Mouse (Mus musculus): ENCODE results near the gene Gm49392. TPM values are rescaled to one million over a fixed set of nuclear protein-coding genes. Genes with fewer than 3 reads are reported as not detected.

Gene Gm49392
- polyA plus RNA-seq, 1 experiment from 2014 or later = not detected

DNA sequence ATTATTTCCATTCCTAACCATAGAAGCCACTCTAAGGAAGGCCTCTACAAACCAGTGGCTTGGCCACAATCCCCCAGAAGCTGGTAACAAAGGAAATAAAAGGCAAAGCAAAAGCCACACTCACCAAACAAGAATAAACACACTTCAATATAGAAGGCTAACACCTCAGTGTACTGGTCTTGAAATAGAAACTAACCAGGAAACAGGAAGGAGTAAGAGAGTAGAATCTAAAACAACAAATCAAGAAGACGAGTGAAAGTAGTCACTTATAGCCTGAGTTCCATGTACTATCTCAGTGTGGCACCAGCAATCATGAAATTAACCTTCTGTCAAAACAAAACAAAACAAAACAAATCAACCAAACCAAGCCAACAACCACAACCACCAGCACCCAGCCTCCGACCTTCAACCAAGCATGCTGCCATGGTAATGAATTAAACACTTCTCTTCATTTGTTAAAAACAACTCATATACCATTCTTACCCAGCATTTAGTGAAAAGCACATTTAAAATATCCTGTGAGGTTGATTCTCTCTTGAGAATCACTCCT lies 57.3 kb downstream of the Gm49392 start:
- Histone ChIP-seq H3K4me1 (replicated peaks; ENCODE audit: control insufficient read depth, insufficient read depth, low read length) (no peaks in the 10 kb centered on the region), H3K27ac (ENCODE audit: low read depth, low read length) (no peak overlapping the region), H3K9me3 (ENCODE audit: control insufficient read depth) (no peaks in the 10 kb centered on the region), H3K4me3 (ENCODE audit: low read depth, low read length) (no peak overlapping the region), H3K4me2 (replicated peaks; ENCODE audit: low read depth) (no peak overlapping the region), H3K27me3 (replicated peaks; ENCODE audit: control insufficient read depth, insufficient read depth, low read length) (no peaks in the 10 kb centered on the region), H3K36me3 (ENCODE audit: control insufficient read depth, insufficient read depth) (no peaks in the 10 kb centered on the region), H3K9ac (ENCODE audit: low read depth, low read length) (no peak overlapping the region)
- WGBS = 58% methylated on average over 2 of the region's 2 CpGs
- TF ChIP-seq CTCF (IDR thresholded peaks at IDR 0.05; ENCODE audit: low read depth) = no peak
- ATAC-seq = no peak

DNA sequence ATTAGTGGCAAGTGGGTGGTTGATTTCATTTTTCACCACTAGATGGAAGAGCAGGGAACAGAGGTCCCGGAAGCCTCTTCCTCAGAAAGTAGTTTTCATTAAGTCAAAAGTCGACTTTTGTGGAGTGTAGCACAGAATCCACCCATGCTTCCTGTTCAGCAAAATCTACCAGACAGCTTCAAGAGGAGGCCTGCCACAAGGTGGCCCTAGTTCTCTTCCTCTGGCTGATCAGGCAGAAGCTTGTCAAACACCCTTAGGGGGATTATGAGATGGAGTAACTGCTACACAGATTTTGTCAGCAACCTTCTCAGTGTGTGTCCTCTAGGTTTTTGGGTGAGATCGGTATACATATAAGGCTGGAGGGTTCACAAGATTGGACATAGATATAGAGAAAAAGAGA lies 70.6 kb downstream of the Gm49392 start:
- no peak for ATAC-seq

DNA sequence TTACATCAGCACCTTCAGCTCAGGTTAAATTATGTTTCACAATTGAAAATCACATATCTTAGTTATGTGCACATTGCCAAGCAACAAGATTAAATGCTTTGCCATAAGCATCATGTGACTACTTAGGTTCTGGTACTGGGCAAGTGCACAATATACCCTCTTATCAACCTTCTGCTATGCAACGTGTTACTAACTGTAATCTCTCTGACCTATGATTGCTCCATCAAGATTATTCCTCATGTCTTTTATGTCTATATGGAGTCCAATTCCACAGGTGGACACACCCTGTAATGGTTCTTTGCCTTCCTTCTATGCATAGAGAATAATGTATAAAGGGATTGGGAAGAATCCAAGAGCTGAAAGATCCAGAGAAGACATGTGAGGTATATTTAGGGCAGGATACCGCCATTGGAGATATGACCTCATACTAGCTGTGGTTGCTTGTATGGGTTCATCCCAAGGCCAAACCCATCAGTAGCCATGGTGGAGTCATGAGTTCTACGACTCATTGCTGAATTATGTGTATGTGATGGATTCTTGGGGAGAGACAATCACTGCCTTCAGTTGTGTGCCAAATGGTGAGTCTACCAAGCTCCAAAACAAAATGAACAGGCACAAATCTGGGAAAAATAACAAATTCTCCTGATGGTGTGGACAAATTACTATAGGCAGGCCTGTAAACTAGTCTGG lies 76.1 kb downstream of the Gm49392 start:
- no peaks in the 10 kb centered on the region for H3K9me3 ChIP-seq (ENCODE audit: control insufficient read depth)
- no peak for TF ChIP-seq CTCF (IDR thresholded peaks at IDR 0.05; ENCODE audit: low read depth)
- no peak overlapping the region for H3K9ac ChIP-seq (ENCODE audit: low read depth, low read length)
- peak; percentile 68; the same call in 1 of the 2 replicates for ATAC-seq
- H3K4me1 ChIP-seq (replicated peaks; ENCODE audit: control insufficient read depth, insufficient read depth, low read length) = no peaks in the 10 kb centered on the region
- H3K4me3 ChIP-seq (ENCODE audit: low read depth, low read length) = no peak overlapping the region
- WGBS = 50% methylated on average over 3 of the region's 3 CpGs
- no peaks in the 10 kb centered on the region for H3K36me3 ChIP-seq (ENCODE audit: control insufficient read depth, insufficient read depth)
- no peak overlapping the region for H3K4me2 ChIP-seq (replicated peaks; ENCODE audit: low read depth)
- no peaks in the 10 kb centered on the region for H3K27me3 ChIP-seq (replicated peaks; ENCODE audit: control insufficient read depth, insufficient read depth, low read length)
- H3K27ac ChIP-seq (ENCODE audit: low read depth, low read length) = no peak overlapping the region

More for the DNA sequence above, 70.6 kb downstream of the Gm49392 start:
- no peak overlapping the region for H3K9ac ChIP-seq (ENCODE audit: low read depth, low read length)
- 52% methylated on average over 3 of the region's 3 CpGs for WGBS
- H3K36me3 ChIP-seq (ENCODE audit: control insufficient read depth, insufficient read depth) = no peaks in the 10 kb centered on the region
- no peaks in the 10 kb centered on the region for H3K4me1 ChIP-seq (replicated peaks; ENCODE audit: control insufficient read depth, insufficient read depth, low read length)
- no peak overlapping the region for H3K27ac ChIP-seq (ENCODE audit: low read depth, low read length)
- no peaks in the 10 kb centered on the region for H3K27me3 ChIP-seq (replicated peaks; ENCODE audit: control insufficient read depth, insufficient read depth, low read length)
- no peak overlapping the region for H3K4me2 ChIP-seq (replicated peaks; ENCODE audit: low read depth)
- TF ChIP-seq CTCF (IDR thresholded peaks at IDR 0.05; ENCODE audit: low read depth) = peak; percentile 62
- no peak overlapping the region for H3K4me3 ChIP-seq (ENCODE audit: low read depth, low read length)
- no peaks in the 10 kb centered on the region for H3K9me3 ChIP-seq (ENCODE audit: control insufficient read depth)

DNA sequence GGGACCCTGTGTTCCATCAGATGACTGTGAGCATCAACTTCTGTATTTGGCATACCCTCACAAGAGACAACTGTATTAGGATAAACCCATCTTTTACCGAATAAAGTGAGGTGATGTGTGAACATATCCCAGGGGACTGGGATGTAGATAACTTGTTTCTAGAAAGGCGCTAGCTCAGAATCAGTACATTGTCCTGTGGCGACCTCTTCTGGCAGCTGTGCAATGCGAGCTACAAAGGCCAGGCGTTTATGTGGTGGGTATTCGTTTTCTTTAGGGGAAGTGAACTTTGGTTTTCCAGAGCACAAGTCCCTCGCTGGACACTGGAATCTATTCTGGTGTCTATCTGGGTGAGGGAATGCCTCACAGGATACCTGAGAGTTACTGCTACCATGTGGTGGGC lies 77.2 kb downstream of the Gm49392 start:
- no peaks in the 10 kb centered on the region for H3K4me1 ChIP-seq (replicated peaks; ENCODE audit: control insufficient read depth, insufficient read depth, low read length)
- H3K27me3 ChIP-seq (replicated peaks; ENCODE audit: control insufficient read depth, insufficient read depth, low read length) = no peaks in the 10 kb centered on the region
- H3K36me3 ChIP-seq (ENCODE audit: control insufficient read depth, insufficient read depth) = no peaks in the 10 kb centered on the region
- ATAC-seq = no peak
- WGBS = 8% methylated on average over 7 of the region's 7 CpGs
- TF ChIP-seq CTCF (IDR thresholded peaks at IDR 0.05; ENCODE audit: low read depth) = peak; percentile 90
- no peak overlapping the region for H3K9ac ChIP-seq (ENCODE audit: low read depth, low read length)
- no peak overlapping the region for H3K4me3 ChIP-seq (ENCODE audit: low read depth, low read length)
- H3K9me3 ChIP-seq (ENCODE audit: control insufficient read depth) = no peaks in the 10 kb centered on the region
- H3K4me2 ChIP-seq (replicated peaks; ENCODE audit: low read depth) = no peak overlapping the region
- H3K27ac ChIP-seq (ENCODE audit: low read depth, low read length) = no peak overlapping the region

DNA sequence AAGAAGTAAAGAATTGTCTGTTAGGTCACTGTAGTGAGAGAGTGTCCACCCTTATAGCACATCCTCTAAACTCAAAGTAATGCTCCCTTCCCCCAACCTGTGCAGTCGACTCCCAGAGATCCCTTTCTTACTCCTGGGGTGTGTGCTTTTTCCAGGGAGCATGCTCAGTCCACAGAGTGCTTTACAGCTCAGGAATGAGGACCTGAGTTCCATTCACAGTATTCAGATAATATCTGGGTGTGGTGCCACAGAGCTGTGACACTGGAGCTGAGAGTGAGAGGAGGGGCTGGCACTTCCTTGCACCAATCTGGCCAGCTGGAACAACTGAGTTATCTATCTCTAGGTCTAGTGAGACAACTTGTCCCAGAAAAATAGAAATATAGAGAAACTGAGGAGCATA lies 83.0 kb downstream of the Gm49392 start:
- 23% methylated on average over 1 of the region's 1 CpGs for WGBS
- ATAC-seq = no peak
- H3K27me3 ChIP-seq (replicated peaks; ENCODE audit: control insufficient read depth, insufficient read depth, low read length) = no peaks in the 10 kb centered on the region

DNA sequence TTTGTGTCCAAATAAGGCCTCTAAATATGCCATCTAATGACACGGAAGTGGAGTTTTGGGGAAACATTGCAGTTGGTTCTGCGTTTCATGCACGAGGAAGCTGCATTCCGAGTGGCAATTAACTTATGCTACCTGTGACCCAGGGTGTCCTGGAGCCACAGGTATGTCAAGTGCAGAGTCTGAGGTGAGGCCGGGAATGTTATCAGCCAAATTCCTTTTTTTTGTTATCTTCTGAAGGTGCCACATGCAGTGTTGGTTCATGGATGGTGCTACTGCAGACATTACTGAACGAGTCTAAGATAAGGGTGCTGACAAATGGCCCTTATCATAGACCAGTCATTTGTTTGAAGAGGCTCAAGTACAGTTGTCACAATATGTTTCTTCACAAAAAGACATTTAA lies 83.9 kb downstream of the Gm49392 start:
- WGBS = 46% methylated on average over 6 of the region's 6 CpGs
- no peak for ATAC-seq
- Histone ChIP-seq H3K27me3 (replicated peaks; ENCODE audit: control insufficient read depth, insufficient read depth, low read length) (no peaks in the 10 kb centered on the region), H3K9ac (ENCODE audit: low read depth, low read length) (no peak overlapping the region), H3K27ac (ENCODE audit: low read depth, low read length) (no peak overlapping the region), H3K4me2 (replicated peaks; ENCODE audit: low read depth) (no peak overlapping the region), H3K4me3 (ENCODE audit: low read depth, low read length) (no peak overlapping the region), H3K9me3 (ENCODE audit: control insufficient read depth) (no peaks in the 10 kb centered on the region), H3K4me1 (replicated peaks; ENCODE audit: control insufficient read depth, insufficient read depth, low read length) (no peaks in the 10 kb centered on the region), H3K36me3 (ENCODE audit: control insufficient read depth, insufficient read depth) (no peaks in the 10 kb centered on the region)
- no peak for TF ChIP-seq CTCF (IDR thresholded peaks at IDR 0.05; ENCODE audit: low read depth)

More for the DNA sequence above, 83.0 kb downstream of the Gm49392 start:
- H3K9ac ChIP-seq (ENCODE audit: low read depth, low read length) = no peak overlapping the region
- H3K27ac ChIP-seq (ENCODE audit: low read depth, low read length) = no peak overlapping the region
- no peak for TF ChIP-seq CTCF (IDR thresholded peaks at IDR 0.05; ENCODE audit: low read depth)
- H3K4me2 ChIP-seq (replicated peaks; ENCODE audit: low read depth) = no peak overlapping the region
- H3K4me3 ChIP-seq (ENCODE audit: low read depth, low read length) = no peak overlapping the region
- H3K36me3 ChIP-seq (ENCODE audit: control insufficient read depth, insufficient read depth) = no peaks in the 10 kb centered on the region
- H3K4me1 ChIP-seq (replicated peaks; ENCODE audit: control insufficient read depth, insufficient read depth, low read length) = no peaks in the 10 kb centered on the region
- no peaks in the 10 kb centered on the region for H3K9me3 ChIP-seq (ENCODE audit: control insufficient read depth)

Data from intestine, postnatal 0 days (tissue).